Mouse (Mus musculus): ENCODE data around the gene Fbxl20.
A peak's percentile ranks its signal among the peaks of the same experiment; 100 is the strongest.

Gene Fbxl20

GRCm38 (mm10) chr11:98088224-98088623 is 62.0 kb downstream of the Fbxl20 start:
- DNase-seq: peak in 1 of 2 experiments; percentile 47

GRCm38 (mm10) chr11:98086574-98086973 is 63.6 kb downstream of the Fbxl20 start:
- DNase-seq: no peak

- no peak for DNase-seq
These were observed 64.1 kb downstream of the Fbxl20 start for GRCm38 (mm10) chr11:98086141-98086540.

- DNase-seq: no peak
These were observed 67.5 kb downstream of the Fbxl20 start for GRCm38 (mm10) chr11:98082745-98083144.

DNA sequence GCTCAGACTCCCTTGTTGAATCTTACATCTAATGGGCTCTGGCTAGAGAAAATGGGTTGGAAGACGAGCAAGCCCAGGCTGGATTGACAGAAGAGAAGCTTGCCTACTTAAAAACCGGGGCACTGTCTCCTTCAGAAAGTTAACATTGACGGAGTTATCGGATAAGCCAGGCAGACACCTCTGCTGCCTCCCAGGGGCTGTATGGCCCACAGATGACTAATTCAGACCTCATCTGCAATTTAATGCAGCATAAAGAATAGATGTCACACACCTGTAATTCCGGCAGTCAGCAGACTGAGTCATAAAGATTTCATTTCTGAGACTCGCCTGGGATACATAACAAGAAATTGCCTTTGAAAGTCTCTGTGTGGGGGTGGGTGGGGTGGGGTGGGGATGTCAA is 69.8 kb downstream of the Fbxl20 start:
- no peak for DNase-seq

GRCm38 (mm10) chr11:98077086-98077485 is 73.1 kb downstream of the Fbxl20 start:
- DNase-seq: peak; percentile 57 to 67

DNA sequence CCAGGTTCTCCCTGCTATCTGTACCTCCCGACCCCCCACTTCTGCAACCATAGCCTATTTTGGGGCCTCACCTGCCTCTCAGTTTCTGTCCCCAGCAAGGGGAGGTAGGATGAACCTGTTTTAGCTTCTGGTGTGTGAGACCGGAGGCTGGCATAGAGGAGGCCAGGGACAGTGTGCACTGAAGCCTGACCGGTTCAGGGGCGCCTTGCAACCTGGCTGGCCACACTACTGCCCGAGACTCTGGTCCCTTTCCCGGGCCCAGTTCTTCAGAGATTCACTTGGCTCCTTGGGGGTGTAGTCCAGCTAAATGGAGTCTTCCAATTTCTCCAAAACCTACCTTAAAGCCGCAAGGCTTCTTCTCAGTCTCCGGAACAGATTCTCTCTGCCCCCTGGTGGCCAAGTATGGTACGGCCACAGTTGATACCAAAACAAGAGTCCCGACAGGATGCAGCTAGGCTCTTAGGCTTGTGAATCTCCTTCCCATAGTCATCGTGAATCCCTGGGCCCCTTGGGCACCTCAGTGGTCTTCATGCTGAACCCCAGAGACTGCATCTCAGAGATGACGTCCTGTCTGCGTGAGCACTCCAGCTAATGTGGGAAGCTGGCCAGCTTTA is 74.9 kb downstream of the Fbxl20 start:
- peak; percentile 95 to 98 for DNase-seq

GRCm38 (mm10) chr11:98073442-98073841 is 76.8 kb downstream of the Fbxl20 start:
- no peak for DNase-seq

GRCm38 (mm10) chr11:98067255-98067654 is 82.9 kb downstream of the Fbxl20 start:
- no peak for DNase-seq

DNA sequence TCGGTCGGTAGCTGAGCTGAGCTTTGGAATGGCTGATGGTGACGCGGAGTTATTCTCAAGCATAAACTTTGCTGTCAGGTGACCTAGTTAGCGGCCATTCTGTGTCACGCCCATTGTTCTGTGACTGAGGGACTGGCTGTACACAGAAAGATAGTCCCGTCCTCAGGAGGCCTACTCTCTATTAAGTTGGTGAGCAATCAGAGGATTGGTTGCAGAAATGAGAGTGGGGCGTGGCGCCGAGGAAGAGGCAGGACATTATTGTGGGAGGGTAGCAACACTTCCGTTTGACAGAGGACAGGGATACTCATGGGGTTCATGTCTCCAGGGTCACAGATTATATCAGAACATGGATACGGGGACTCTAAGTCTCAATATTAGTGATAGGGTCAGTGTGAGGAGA is 84.0 kb downstream of the Fbxl20 start:
- no peak for DNase-seq

DNA sequence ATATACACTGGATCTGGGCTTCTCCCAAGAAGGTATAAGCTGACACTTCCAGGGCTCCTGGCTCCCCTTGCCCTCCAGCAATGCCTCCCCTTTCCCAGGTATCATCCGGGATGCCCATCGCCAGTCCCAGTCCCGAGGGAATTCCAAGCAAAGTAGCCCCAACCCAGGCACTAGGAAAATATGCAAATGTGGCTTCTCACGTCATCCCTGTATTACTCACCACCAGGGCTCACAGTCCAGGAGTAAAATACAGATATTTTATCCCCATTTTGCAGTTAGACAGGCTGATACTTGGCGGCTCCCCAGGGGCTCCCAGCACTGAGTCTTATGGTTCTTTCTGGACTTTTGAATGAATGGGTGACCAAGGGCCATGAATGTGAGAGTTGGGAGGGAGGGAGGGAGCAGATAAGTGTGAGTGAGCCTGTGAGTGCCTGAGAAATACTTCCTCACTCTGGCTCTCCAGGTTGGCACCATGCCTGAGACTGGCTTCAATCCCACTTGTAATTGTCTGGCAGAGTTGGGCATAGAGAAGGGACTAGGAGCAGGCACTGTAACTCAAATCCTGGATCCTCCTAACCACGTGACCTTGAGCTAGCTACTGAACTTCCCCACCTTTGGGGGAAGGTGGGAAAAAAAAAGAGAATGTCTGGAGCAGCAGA is 88.2 kb downstream of the Fbxl20 start:
- peak; percentile 89 to 91 for DNase-seq

GRCm38 (mm10) chr11:98061441-98061840 is 88.8 kb downstream of the Fbxl20 start:
- DNase-seq: no peak

GRCm38 (mm10) chr11:98060104-98060692 is 90.0 kb downstream of the Fbxl20 start:
- no peak for DNase-seq

DNA sequence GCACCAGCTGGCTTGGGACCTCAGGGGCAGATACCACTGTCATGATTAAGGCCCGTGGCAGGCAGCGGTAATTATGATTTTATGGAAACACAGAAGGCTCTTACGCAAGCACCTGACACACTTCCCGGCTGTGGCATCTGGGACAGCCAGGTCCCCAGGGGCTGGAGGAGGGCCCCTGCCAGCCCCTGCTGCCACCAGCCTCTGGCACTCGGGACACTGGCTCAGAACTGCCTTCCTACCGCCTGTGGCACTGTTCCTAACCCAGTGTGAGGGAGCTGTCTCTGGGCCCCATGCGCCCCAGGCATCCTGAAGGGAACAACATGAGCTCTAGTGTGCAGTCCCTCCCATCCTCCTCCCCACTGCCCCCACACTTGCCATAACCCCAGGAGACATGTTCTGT is 90.5 kb downstream of the Fbxl20 start:
- peak in 1 of 2 experiments; percentile 56 for DNase-seq

- peak in 1 of 2 experiments; percentile 47 for DNase-seq
These were observed 92.2 kb downstream of the Fbxl20 start for GRCm38 (mm10) chr11:98057998-98058397.

GRCm38 (mm10) chr11:98057466-98057865 is 92.7 kb downstream of the Fbxl20 start:
- no peak for DNase-seq

DNA sequence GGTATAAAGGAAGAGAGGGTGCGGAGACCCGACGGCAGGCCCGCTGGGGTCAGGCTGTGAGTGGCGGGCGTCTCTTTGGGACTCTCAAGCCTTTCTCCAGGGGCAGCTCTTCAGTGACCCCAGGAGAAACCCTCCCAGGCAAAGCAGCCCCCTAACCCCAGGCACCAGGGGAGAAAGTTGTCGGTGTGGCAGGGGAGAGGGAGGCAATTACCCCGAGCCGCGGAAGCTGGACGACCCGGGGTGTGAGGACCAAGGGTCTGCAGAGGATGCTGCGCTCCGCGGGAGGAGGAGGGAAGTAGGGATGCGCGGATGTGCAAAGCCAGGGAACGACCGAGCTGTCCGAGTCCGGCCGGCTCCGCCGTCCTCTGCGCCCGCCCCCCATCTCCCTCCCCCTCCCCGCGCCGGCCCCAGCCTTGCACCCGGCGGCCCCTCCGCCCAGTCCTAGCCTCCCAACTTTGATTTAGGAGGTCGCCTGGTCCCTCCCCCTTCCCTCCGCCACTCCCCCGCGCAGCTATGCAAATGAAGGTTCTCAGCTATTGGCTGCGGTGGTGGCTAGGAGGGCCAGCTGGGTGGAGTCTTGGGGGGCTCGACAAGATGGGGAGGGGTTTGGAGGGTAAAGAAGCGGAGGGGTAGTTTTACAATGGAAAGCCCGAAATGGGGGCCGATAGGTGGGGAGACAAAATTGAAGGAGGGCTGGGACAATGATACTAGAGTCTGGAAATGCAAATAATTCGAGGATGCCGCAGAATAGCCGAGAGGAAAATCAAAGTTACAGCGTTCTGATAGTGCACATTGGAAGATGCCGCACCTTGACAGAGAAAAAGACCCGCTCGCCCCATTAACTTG is 97.0 kb downstream of the Fbxl20 start, which contains the start of gene Stac2:
TSS of gene Stac2 (minus strand) at position 474 of the 846 bp plus-strand sequence.
- peak; percentile 81 to 88 for DNase-seq

GRCm38 (mm10) chr11:98052129-98052988 is 97.8 kb downstream of the Fbxl20 start:
- peak in 1 of 2 experiments; percentile 37 for DNase-seq

GRCm38 (mm10) chr11:98051611-98052128 is 98.5 kb downstream of the Fbxl20 start:
- DNase-seq: no peak

- no peak for DNase-seq
These were observed 99.3 kb downstream of the Fbxl20 start for GRCm38 (mm10) chr11:98050940-98051339.

DNA sequence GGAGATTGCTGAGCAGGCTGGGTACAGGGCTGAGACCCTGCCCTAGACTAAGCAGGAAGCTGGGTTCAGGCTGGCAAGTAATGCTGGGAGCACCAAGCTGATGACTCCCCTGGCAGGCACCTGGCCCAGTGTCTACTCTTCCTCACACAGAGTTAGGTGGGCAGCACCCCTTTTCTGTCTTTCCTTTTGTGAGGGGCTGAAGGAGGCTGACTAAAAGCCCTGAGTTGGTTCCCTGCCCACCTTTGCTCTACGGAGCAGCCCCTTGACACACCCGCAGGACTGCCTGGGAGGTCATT is 99.7 kb downstream of the Fbxl20 start:
- no peak for DNase-seq

Measured in cerebellum, postnatal 10 days (tissue).